Mouse (Mus musculus) limb, embryonic 10.5 days (tissue): ENCODE results near the gene Cdh12. TPM values are rescaled to one million over a fixed set of nuclear protein-coding genes. Genes with fewer than 3 reads are reported as not detected.
"Not testable (repeated sequence)": the region's sequence is repeated elsewhere in the genome, so short reads cannot be mapped to it uniquely, and the experiment has no call there.

Experiments used
- DNase-seq: peaks from one replicate; pipeline ENCODE4 v3.0.0-alpha.2; 2017; ENCODE audit warnings: low spot score
- H3K27ac ChIP-seq: fragments of 300-500 bp; sonication (generic); 2 replicates; pipeline ENCODE4 v1.5.1; 2016; ENCODE audit warnings: mild to moderate bottlenecking
- H3K27me3 ChIP-seq: fragments of 300-500 bp; sonication (generic); 2 replicates; pipeline ENCODE4 v1.6.1; 2016; ENCODE audit warnings: low read depth, mild to moderate bottlenecking; ENCODE audit not compliant: poor library complexity, severe bottlenecking
- H3K36me3 ChIP-seq: fragments of 300-500 bp; sonication (generic); 2 replicates; pipeline ENCODE4 v1.6.1; 2016; ENCODE audit warnings: mild to moderate bottlenecking, moderate library complexity
- H3K4me1 ChIP-seq: fragments of 300-500 bp; sonication (generic); 2 replicates; pipeline ENCODE4 v1.6.1; 2016
- H3K4me3 ChIP-seq: fragments of 300-500 bp; sonication (generic); 2 replicates; pipeline ENCODE4 v1.5.1; 2016; ENCODE audit warnings: mild to moderate bottlenecking, moderate library complexity
- H3K9me3 ChIP-seq: fragments of 300-500 bp; sonication (generic); replicated peaks from 2 replicates; pipeline ENCODE4 v1.6.1; 2016; ENCODE audit warnings: mild to moderate bottlenecking
- WGBS: fragments of 180-500 bp; shearing (Covaris S2); methylation state at CpG from one replicate; pipeline ENCODE4 v1.1.7; 2016; 5-methylcytosine and 5-hydroxymethylcytosine counted together
- polyA plus RNA-seq: library from polyadenylated mRNA; unstranded; fragments of >200 nt; fragmentation: Nextera tagmentation; extraction: Ambion mirVana; gene quantifications from 2 replicates; pipeline ENCODE4 v1.2.1, GENCODE M21; 2016

Cdh12 gene
- polyA plus RNA-seq, 1 experiment from 2014 or later, result 0.09 TPM

- Histone ChIP-seq H3K4me3 (no peak overlapping the region), H3K9me3 (no peaks in the 10 kb centered on the region), H3K27ac (no peak overlapping the region), H3K4me1 (no peaks in the 10 kb centered on the region), H3K27me3 (no peaks in the 10 kb centered on the region), H3K36me3 (no peaks in the 10 kb centered on the region)
- no peak for DNase-seq
- 89% methylated on average over 4 of the region's 4 CpGs for WGBS
Observed at GRCm38 (mm10) chr15:21146896-21147295, 697.8 kb downstream of the Cdh12 start.

GRCm38 (mm10) chr15:21153602-21154001, 704.5 kb downstream of the Cdh12 start:
- DNase-seq, result no peak
- Histone ChIP-seq H3K9me3 (no peaks in the 10 kb centered on the region), H3K4me3 (no peak overlapping the region), H3K4me1 (no peaks in the 10 kb centered on the region), H3K27ac (no peak overlapping the region), H3K27me3 (no peaks in the 10 kb centered on the region), H3K36me3 (no peaks in the 10 kb centered on the region)
- WGBS, result 96% methylated on average over 3 of the region's 3 CpGs

GRCm38 (mm10) chr15:21179727-21180126, 730.7 kb downstream of the Cdh12 start:
- Histone ChIP-seq H3K36me3 (no peaks in the 10 kb centered on the region), H3K27ac (no peak overlapping the region), H3K4me1 (no peaks in the 10 kb centered on the region), H3K9me3 (no peaks in the 10 kb centered on the region), H3K4me3 (no peak overlapping the region), H3K27me3 (no peaks in the 10 kb centered on the region)
- no peak for DNase-seq
- 76% methylated on average over 5 of the region's 5 CpGs for WGBS

GRCm38 (mm10) chr15:21180191-21180590, 731.1 kb downstream of the Cdh12 start:
- no peak overlapping the region for H3K4me3 ChIP-seq
- H3K9me3 ChIP-seq, result no peaks in the 10 kb centered on the region
- WGBS, result 68% methylated on average over 4 of the region's 4 CpGs
- no peak for DNase-seq
- H3K36me3 ChIP-seq, result no peaks in the 10 kb centered on the region
- no peaks in the 10 kb centered on the region for H3K27me3 ChIP-seq
- H3K27ac ChIP-seq, result no peak overlapping the region
- no peaks in the 10 kb centered on the region for H3K4me1 ChIP-seq

- H3K36me3 ChIP-seq, result no peaks in the 10 kb centered on the region
- no peaks in the 10 kb centered on the region for H3K9me3 ChIP-seq
- no peak overlapping the region for H3K27ac ChIP-seq
- no peak overlapping the region for H3K4me3 ChIP-seq
- no peak for DNase-seq
- 56% methylated on average over 1 of the region's 1 CpGs for WGBS
- no peaks in the 10 kb centered on the region for H3K27me3 ChIP-seq
- no peaks in the 10 kb centered on the region for H3K4me1 ChIP-seq
Observed at GRCm38 (mm10) chr15:21185799-21186198, 736.7 kb downstream of the Cdh12 start.

- 83% methylated on average over 2 of the region's 2 CpGs for WGBS
- not testable (repeated sequence) for H3K27ac ChIP-seq, H3K4me3 ChIP-seq, DNase-seq, H3K36me3 ChIP-seq, H3K4me1 ChIP-seq, H3K27me3 ChIP-seq, H3K9me3 ChIP-seq
Observed at GRCm38 (mm10) chr15:21210089-21210488, 761.0 kb downstream of the Cdh12 start.

GRCm38 (mm10) chr15:21223006-21223405, 773.9 kb downstream of the Cdh12 start:
- WGBS, result 92% methylated on average over 5 of the region's 5 CpGs
- H3K4me3 ChIP-seq, result no peak overlapping the region
- H3K27ac ChIP-seq, result no peak overlapping the region
- H3K27me3 ChIP-seq, result no peaks in the 10 kb centered on the region
- no peaks in the 10 kb centered on the region for H3K36me3 ChIP-seq
- H3K4me1 ChIP-seq, result no peaks in the 10 kb centered on the region
- DNase-seq, result no peak
- H3K9me3 ChIP-seq, result no peaks in the 10 kb centered on the region

- no peak for DNase-seq
- WGBS, result 89% methylated on average over 2 of the region's 2 CpGs
- no peaks in the 10 kb centered on the region for H3K27me3 ChIP-seq
- H3K4me3 ChIP-seq, result no peak overlapping the region
- H3K4me1 ChIP-seq, result no peaks in the 10 kb centered on the region
- no peaks in the 10 kb centered on the region for H3K36me3 ChIP-seq
- no peak overlapping the region for H3K27ac ChIP-seq
- H3K9me3 ChIP-seq, result no peaks in the 10 kb centered on the region
Observed at GRCm38 (mm10) chr15:21261318-21261717, 812.3 kb downstream of the Cdh12 start.

- Histone ChIP-seq H3K4me3 (no peak overlapping the region), H3K4me1 (no peaks in the 10 kb centered on the region), H3K27ac (no peak overlapping the region), H3K36me3 (no peaks in the 10 kb centered on the region), H3K9me3 (no peaks in the 10 kb centered on the region), H3K27me3 (no peaks in the 10 kb centered on the region)
- WGBS, result 96% methylated on average over 1 of the region's 1 CpGs
- DNase-seq, result no peak
Observed at GRCm38 (mm10) chr15:21269856-21270255, 820.8 kb downstream of the Cdh12 start.

- H3K4me1 ChIP-seq, result no peaks in the 10 kb centered on the region
- no peaks in the 10 kb centered on the region for H3K27me3 ChIP-seq
- H3K4me3 ChIP-seq, result no peak overlapping the region
- DNase-seq, result no peak
- H3K27ac ChIP-seq, result no peak overlapping the region
- H3K9me3 ChIP-seq, result no peaks in the 10 kb centered on the region
- H3K36me3 ChIP-seq, result no peaks in the 10 kb centered on the region
- 96% methylated on average over 1 of the region's 1 CpGs for WGBS
Observed at GRCm38 (mm10) chr15:21297051-21297450, 848.0 kb downstream of the Cdh12 start.

GRCm38 (mm10) chr15:21315457-21315856, 866.4 kb downstream of the Cdh12 start:
- Histone ChIP-seq H3K9me3 (no peaks in the 10 kb centered on the region), H3K4me1 (no peaks in the 10 kb centered on the region), H3K4me3 (no peak overlapping the region), H3K27ac (no peak overlapping the region), H3K27me3 (no peaks in the 10 kb centered on the region), H3K36me3 (no peaks in the 10 kb centered on the region)
- 88% methylated on average over 3 of the region's 3 CpGs for WGBS
- DNase-seq, result no peak

GRCm38 (mm10) chr15:21343853-21344252, 894.8 kb downstream of the Cdh12 start:
- no peaks in the 10 kb centered on the region for H3K9me3 ChIP-seq
- no peak for DNase-seq
- H3K4me3 ChIP-seq, result no peak overlapping the region
- no peaks in the 10 kb centered on the region for H3K27me3 ChIP-seq
- no peak overlapping the region for H3K27ac ChIP-seq
- no peaks in the 10 kb centered on the region for H3K4me1 ChIP-seq
- no peaks in the 10 kb centered on the region for H3K36me3 ChIP-seq

GRCm38 (mm10) chr15:21344323-21344722, 895.3 kb downstream of the Cdh12 start:
- no peaks in the 10 kb centered on the region for H3K36me3 ChIP-seq
- no peak for DNase-seq
- 80% methylated on average over 2 of the region's 2 CpGs for WGBS
- no peaks in the 10 kb centered on the region for H3K27me3 ChIP-seq
- no peak overlapping the region for H3K4me3 ChIP-seq
- H3K9me3 ChIP-seq, result no peaks in the 10 kb centered on the region
- H3K27ac ChIP-seq, result no peak overlapping the region
- H3K4me1 ChIP-seq, result no peaks in the 10 kb centered on the region

GRCm38 (mm10) chr15:21344749-21345148, 895.7 kb downstream of the Cdh12 start:
- H3K36me3 ChIP-seq, result no peaks in the 10 kb centered on the region
- H3K27me3 ChIP-seq, result no peaks in the 10 kb centered on the region
- DNase-seq, result no peak
- H3K27ac ChIP-seq, result no peak overlapping the region
- H3K4me1 ChIP-seq, result no peaks in the 10 kb centered on the region
- no peaks in the 10 kb centered on the region for H3K9me3 ChIP-seq
- 84% methylated on average over 3 of the region's 3 CpGs for WGBS
- no peak overlapping the region for H3K4me3 ChIP-seq
